Mouse (Mus musculus): ENCODE measurements around the gene Il6ra. TPM values are rescaled to one million over a fixed set of nuclear protein-coding genes. Genes with fewer than 3 reads are reported as not detected.

Gene Il6ra
- 0.36 and 0.45 TPM in 2 replicates for polyA plus RNA-seq (2014; fragmentation: Nextera tagmentation; extraction: Ambion mirVana)

DNA sequence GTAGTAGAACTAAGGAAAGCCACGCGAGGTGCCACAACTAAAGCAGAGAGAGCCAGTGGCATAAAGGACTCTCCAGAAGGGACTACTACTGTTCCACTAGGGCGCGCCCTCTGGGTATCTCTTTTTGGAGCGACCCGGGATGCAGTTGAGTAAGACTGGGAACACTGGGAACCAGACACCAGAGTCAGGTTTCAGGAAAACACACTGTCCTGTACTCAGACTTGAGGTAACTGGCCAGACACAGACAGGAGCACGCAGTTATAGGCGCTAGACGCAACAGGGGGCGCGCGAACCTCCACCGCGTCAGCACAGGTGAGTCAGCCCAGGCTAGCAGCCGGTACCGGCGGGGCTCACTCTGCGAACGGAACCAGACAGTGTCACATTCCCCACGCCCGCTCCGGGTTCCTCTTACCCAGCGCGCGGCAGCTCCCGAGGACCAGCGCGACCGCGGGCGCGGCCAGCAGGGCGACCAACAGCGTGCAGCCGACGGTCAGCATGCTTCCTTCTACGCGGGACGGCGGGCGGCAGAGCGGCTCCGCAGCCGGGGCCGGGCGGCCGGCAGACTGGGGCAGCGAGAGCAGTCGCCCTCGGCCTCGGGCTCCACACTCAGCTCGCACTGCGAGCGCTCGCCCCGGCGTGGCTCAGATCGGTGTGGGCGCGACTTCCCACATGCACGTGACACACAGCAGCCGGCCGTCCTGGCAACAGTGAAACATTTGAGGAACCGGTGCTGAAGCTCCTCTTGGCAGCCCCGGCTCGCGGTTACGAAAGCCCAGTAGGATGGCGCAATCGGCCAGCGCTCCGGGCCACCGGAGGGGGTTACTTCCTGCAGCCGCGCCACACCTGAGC lies at the start of gene Il6ra:
Gene Il6ra (minus strand): TSS at position 654 of the 849 bp plus-strand sequence.
- H3K4me3 ChIP-seq (ENCODE audit: low read depth, low read length): peak within 1 kb of the TSS; percentile 33
- DNase-seq (ENCODE audit: low spot score, missing footprints) (peak; percentile 94), ATAC-seq (ENCODE audit: low FRiP score) (peak; percentile 70)
- H3K4me2 ChIP-seq: peak within 1 kb of the TSS; percentile 62
- peak within 1 kb of the TSS; percentile 45 for H3K9ac ChIP-seq (ENCODE audit: low read length)
- H3K27me3 ChIP-seq (ENCODE audit: control insufficient read depth, insufficient read depth, low read length): peaks cover 21% of the 10 kb centered on the region
- WGBS: 1% methylated on average over 75 of the region's 75 CpGs
- peaks cover 3% of the 10 kb centered on the region; the same call in 1 of the 2 replicates for H3K4me1 ChIP-seq (ENCODE audit: control insufficient read depth, insufficient read depth, low read length)
- no peaks in the 10 kb centered on the region for H3K9me3 ChIP-seq (ENCODE audit: control insufficient read depth, low read length)
- no peaks in the 10 kb centered on the region for H3K36me3 ChIP-seq (ENCODE audit: control insufficient read depth, insufficient read depth, low read length)
- no peak within 1 kb of the TSS for H3K27ac ChIP-seq (ENCODE audit: low read depth, low read length)

GRCm38 (mm10) chr3:89962059-89962750 lies 49.2 kb upstream of the Il6ra start:
- H3K4me1 ChIP-seq (ENCODE audit: control insufficient read depth, insufficient read depth, low read length): peaks cover 44% of the 10 kb centered on the region
- DNase-seq (ENCODE audit: low spot score, missing footprints) (peak; percentile 87), ATAC-seq (ENCODE audit: low FRiP score) (no peak)
- peak overlapping the region; percentile 79 for H3K4me2 ChIP-seq
- H3K9me3 ChIP-seq (ENCODE audit: control insufficient read depth, low read length): no peaks in the 10 kb centered on the region
- 14% methylated on average over 14 of the region's 14 CpGs for WGBS
- peak overlapping the region; percentile 78 for H3K4me3 ChIP-seq (ENCODE audit: low read depth, low read length)
- no peaks in the 10 kb centered on the region; the same call in 1 of the 2 replicates for H3K36me3 ChIP-seq (ENCODE audit: control insufficient read depth, insufficient read depth, low read length)
- no peaks in the 10 kb centered on the region for H3K27me3 ChIP-seq (ENCODE audit: control insufficient read depth, insufficient read depth, low read length)
- peak overlapping the region; percentile 89 for H3K9ac ChIP-seq (ENCODE audit: low read length)
- H3K27ac ChIP-seq (ENCODE audit: low read depth, low read length): peak overlapping the region; percentile 77

DNA sequence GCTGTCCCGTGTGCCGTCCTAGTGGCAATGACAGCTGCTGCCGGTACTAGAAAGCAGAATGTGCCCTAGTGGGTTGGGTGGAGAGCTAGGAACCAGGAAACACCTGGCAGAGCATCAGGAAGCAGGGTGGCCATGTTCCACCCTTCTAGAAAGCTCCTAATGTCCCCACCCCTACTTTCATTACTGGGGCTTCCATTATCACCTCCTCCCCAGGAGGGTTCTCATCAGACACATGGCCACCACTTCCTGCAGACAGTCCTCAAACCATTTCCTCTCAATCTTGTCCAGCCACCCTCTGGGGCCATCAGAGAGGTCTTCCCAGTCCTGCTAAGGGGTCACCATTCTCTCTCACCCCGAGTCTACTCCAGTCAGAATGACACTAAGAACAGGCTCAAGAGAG lies 48.4 kb upstream of the Il6ra start:
- H3K9me3 ChIP-seq (ENCODE audit: control insufficient read depth, low read length): no peaks in the 10 kb centered on the region
- peak overlapping the region; percentile 89; the same call in 1 of the 2 replicates for H3K9ac ChIP-seq (ENCODE audit: low read length)
- peak overlapping the region; percentile 78 for H3K4me3 ChIP-seq (ENCODE audit: low read depth, low read length)
- no peaks in the 10 kb centered on the region; the same call in 1 of the 2 replicates for H3K36me3 ChIP-seq (ENCODE audit: control insufficient read depth, insufficient read depth, low read length)
- H3K4me2 ChIP-seq: peak overlapping the region; percentile 79
- 61% methylated on average over 4 of the region's 4 CpGs for WGBS
- no peaks in the 10 kb centered on the region for H3K27me3 ChIP-seq (ENCODE audit: control insufficient read depth, insufficient read depth, low read length)
- H3K4me1 ChIP-seq (ENCODE audit: control insufficient read depth, insufficient read depth, low read length): peaks cover 44% of the 10 kb centered on the region
- H3K27ac ChIP-seq (ENCODE audit: low read depth, low read length): no peak overlapping the region
- DNase-seq (ENCODE audit: low spot score, missing footprints): no peak
- no peak for ATAC-seq (ENCODE audit: low FRiP score)

DNA sequence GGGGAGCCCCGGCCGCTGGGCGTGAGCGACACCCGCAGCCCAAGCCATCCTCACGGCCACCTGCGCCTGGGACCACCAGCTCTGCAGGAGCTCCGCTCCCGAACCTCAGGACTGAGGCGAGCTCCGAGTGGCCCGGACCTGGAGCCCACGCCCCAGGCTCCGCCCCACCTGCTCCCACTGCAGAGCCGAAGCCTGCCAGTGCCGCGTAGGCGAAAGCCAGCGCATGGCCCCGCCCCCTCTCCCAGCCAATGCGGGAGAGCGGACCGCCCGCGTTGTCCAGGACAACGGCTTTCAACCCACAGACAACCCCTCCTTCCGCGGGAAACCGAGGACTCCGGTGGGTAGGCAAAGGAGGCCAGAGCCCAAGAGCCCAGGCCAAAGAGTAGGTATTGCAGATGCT lies 47.5 kb upstream of the Il6ra start:
- no peaks in the 10 kb centered on the region for H3K9me3 ChIP-seq (ENCODE audit: control insufficient read depth, low read length)
- 0 out of 2 replicates have a peak overlapping the region, but pooled peaks have one; percentile 45 for H3K27ac ChIP-seq (ENCODE audit: low read depth, low read length)
- peaks cover 5% of the 10 kb centered on the region; the same call in 1 of the 2 replicates for H3K36me3 ChIP-seq (ENCODE audit: control insufficient read depth, insufficient read depth, low read length)
- peak overlapping the region; percentile 79 for H3K4me2 ChIP-seq
- H3K9ac ChIP-seq (ENCODE audit: low read length): peak overlapping the region; percentile 63
- H3K4me3 ChIP-seq (ENCODE audit: low read depth, low read length): peak overlapping the region; percentile 78
- under 1% methylated on average over 29 of the region's 30 CpGs for WGBS
- no peaks in the 10 kb centered on the region for H3K27me3 ChIP-seq (ENCODE audit: control insufficient read depth, insufficient read depth, low read length)
- peaks cover 44% of the 10 kb centered on the region for H3K4me1 ChIP-seq (ENCODE audit: control insufficient read depth, insufficient read depth, low read length)
- ATAC-seq (ENCODE audit: low FRiP score): peak; percentile 90
- DNase-seq (ENCODE audit: low spot score, missing footprints): peak; percentile 98

GRCm38 (mm10) chr3:89959435-89959834 lies 46.4 kb upstream of the Il6ra start:
- whole genome bisulfite sequencing: 76% methylated on average over 4 of the region's 4 CpGs
- no peak overlapping the region for H3K27ac ChIP-seq (ENCODE audit: low read depth, low read length)

GRCm38 (mm10) chr3:89957880-89958279 lies 44.9 kb upstream of the Il6ra start:
- peaks cover 10% of the 10 kb centered on the region for H3K36me3 ChIP-seq (ENCODE audit: control insufficient read depth, insufficient read depth, low read length)
- no peak overlapping the region for H3K9ac ChIP-seq (ENCODE audit: low read length)
- H3K9me3 ChIP-seq (ENCODE audit: control insufficient read depth, low read length): no peaks in the 10 kb centered on the region
- WGBS: 93% methylated on average over 9 of the region's 9 CpGs
- no peaks in the 10 kb centered on the region for H3K27me3 ChIP-seq (ENCODE audit: control insufficient read depth, insufficient read depth, low read length)
- no peak for ATAC-seq (ENCODE audit: low FRiP score)
- H3K27ac ChIP-seq (ENCODE audit: low read depth, low read length): no peak overlapping the region
- H3K4me3 ChIP-seq (ENCODE audit: low read depth, low read length): no peak overlapping the region
- peaks cover 33% of the 10 kb centered on the region for H3K4me1 ChIP-seq (ENCODE audit: control insufficient read depth, insufficient read depth, low read length)
- H3K4me2 ChIP-seq: no peak overlapping the region
- no peak for DNase-seq (ENCODE audit: low spot score, missing footprints)

More at GRCm38 (mm10) chr3:89959435-89959834, 46.4 kb upstream of the Il6ra start:
- no peak for DNase-seq (ENCODE audit: low spot score, missing footprints)
- H3K4me2 ChIP-seq: peak overlapping the region; percentile 79; the same call in 1 of the 2 replicates
- H3K4me3 ChIP-seq (ENCODE audit: low read depth, low read length): no peak overlapping the region
- no peak for ATAC-seq (ENCODE audit: low FRiP score)
- peaks cover 7% of the 10 kb centered on the region; the same call in 1 of the 2 replicates for H3K36me3 ChIP-seq (ENCODE audit: control insufficient read depth, insufficient read depth, low read length)
- no peaks in the 10 kb centered on the region for H3K27me3 ChIP-seq (ENCODE audit: control insufficient read depth, insufficient read depth, low read length)
- peaks cover 37% of the 10 kb centered on the region for H3K4me1 ChIP-seq (ENCODE audit: control insufficient read depth, insufficient read depth, low read length)
- no peaks in the 10 kb centered on the region for H3K9me3 ChIP-seq (ENCODE audit: control insufficient read depth, low read length)
- peak overlapping the region; percentile 24 for H3K9ac ChIP-seq (ENCODE audit: low read length)

- ATAC-seq (ENCODE audit: low FRiP score) (no peak), DNase-seq (ENCODE audit: low spot score, missing footprints) (no peak)
- no peak overlapping the region for H3K4me3 ChIP-seq (ENCODE audit: low read depth, low read length)
- no peak overlapping the region for H3K4me2 ChIP-seq
- H3K27ac ChIP-seq (ENCODE audit: low read depth, low read length): no peak overlapping the region
- WGBS: 94% methylated on average over 7 of the region's 7 CpGs
- H3K9me3 ChIP-seq (ENCODE audit: control insufficient read depth, low read length): no peaks in the 10 kb centered on the region
- H3K27me3 ChIP-seq (ENCODE audit: control insufficient read depth, insufficient read depth, low read length): no peaks in the 10 kb centered on the region
- peaks cover 10% of the 10 kb centered on the region for H3K36me3 ChIP-seq (ENCODE audit: control insufficient read depth, insufficient read depth, low read length)
- H3K9ac ChIP-seq (ENCODE audit: low read length): no peak overlapping the region
- H3K4me1 ChIP-seq (ENCODE audit: control insufficient read depth, insufficient read depth, low read length): peaks cover 22% of the 10 kb centered on the region
These were observed 43.4 kb upstream of the Il6ra start for GRCm38 (mm10) chr3:89956177-89956971.

- Histone ChIP-seq H3K9me3 (ENCODE audit: control insufficient read depth, low read length) (no peaks in the 10 kb centered on the region), H3K4me2 (no peak overlapping the region), H3K27ac (ENCODE audit: low read depth, low read length) (no peak overlapping the region), H3K27me3 (ENCODE audit: control insufficient read depth, insufficient read depth, low read length) (no peaks in the 10 kb centered on the region), H3K9ac (ENCODE audit: low read length) (no peak overlapping the region), H3K4me1 (ENCODE audit: control insufficient read depth, insufficient read depth, low read length) (no peaks in the 10 kb centered on the region), H3K4me3 (ENCODE audit: low read depth, low read length) (no peak overlapping the region), H3K36me3 (ENCODE audit: control insufficient read depth, insufficient read depth, low read length) (peaks cover 25% of the 10 kb centered on the region)
- 3% methylated on average over 4 of the region's 4 CpGs for whole genome bisulfite sequencing
- DNase-seq (ENCODE audit: low spot score, missing footprints) (peak; percentile 94), ATAC-seq (ENCODE audit: low FRiP score) (peak; percentile 52; the same call in 1 of the 2 replicates)
These were observed 40.4 kb upstream of the Il6ra start for GRCm38 (mm10) chr3:89953420-89953819.
